Mouse (Mus musculus) olfactory bulb, adult 2 months (tissue): ENCODE measurements around the gene Unk. TPM values are rescaled to one million over a fixed set of nuclear protein-coding genes. Genes with fewer than 3 reads are reported as not detected.

Source experiments
- H3K27ac ChIP-seq: fragments of 200-500 bp; 2 replicates; pipeline ENCODE4 v1.5.1; 2012; ENCODE audit warnings: low read depth, low read length; ENCODE audit not compliant: insufficient read depth
- H3K4me1 ChIP-seq: fragments of 200-500 bp; 2 replicates; pipeline ENCODE4 v1.6.1; 2012; ENCODE audit warnings: low read length; ENCODE audit not compliant: control insufficient read depth, insufficient read depth
- H3K4me3 ChIP-seq: fragments of 200-500 bp; 2 replicates; pipeline ENCODE4 v1.5.1; 2012; ENCODE audit warnings: mild to moderate bottlenecking, low read depth, low read length, moderate library complexity; ENCODE audit not compliant: insufficient read depth
- CTCF ChIP-seq: fragments of 200-500 bp; IDR thresholded peaks from 2 replicates; pipeline ENCODE4 v1.5.1; 2012; ENCODE audit warnings: low read depth, mild to moderate bottlenecking, low read length, moderate library complexity; ENCODE audit not compliant: insufficient read depth
- POLR2A ChIP-seq: fragments of 200-500 bp; IDR thresholded peaks from 2 replicates; pipeline ENCODE4 v1.6.1; 2012; ENCODE audit warnings: mild to moderate bottlenecking, low read depth, low read length, moderate library complexity; ENCODE audit not compliant: insufficient read depth
- WGBS: fragments of 180-500 bp; shearing (Covaris S2); methylation state at CpG from one replicate; pipeline ENCODE4 v1.1.7; 2018; 5-methylcytosine and 5-hydroxymethylcytosine counted together
- polyA plus RNA-seq: library from polyadenylated mRNA; stranded (reverse); fragments of >200 nt; gene quantifications from 2 replicates; pipeline ENCODE4 v1.2.4, GENCODE M21; 2012; ENCODE audit warnings: low replicate concordance; ENCODE audit not compliant: missing spikeins, insufficient read depth, insufficient read length

Gene Unk
- polyA plus RNA-seq, 1 experiment: not detected

DNA sequence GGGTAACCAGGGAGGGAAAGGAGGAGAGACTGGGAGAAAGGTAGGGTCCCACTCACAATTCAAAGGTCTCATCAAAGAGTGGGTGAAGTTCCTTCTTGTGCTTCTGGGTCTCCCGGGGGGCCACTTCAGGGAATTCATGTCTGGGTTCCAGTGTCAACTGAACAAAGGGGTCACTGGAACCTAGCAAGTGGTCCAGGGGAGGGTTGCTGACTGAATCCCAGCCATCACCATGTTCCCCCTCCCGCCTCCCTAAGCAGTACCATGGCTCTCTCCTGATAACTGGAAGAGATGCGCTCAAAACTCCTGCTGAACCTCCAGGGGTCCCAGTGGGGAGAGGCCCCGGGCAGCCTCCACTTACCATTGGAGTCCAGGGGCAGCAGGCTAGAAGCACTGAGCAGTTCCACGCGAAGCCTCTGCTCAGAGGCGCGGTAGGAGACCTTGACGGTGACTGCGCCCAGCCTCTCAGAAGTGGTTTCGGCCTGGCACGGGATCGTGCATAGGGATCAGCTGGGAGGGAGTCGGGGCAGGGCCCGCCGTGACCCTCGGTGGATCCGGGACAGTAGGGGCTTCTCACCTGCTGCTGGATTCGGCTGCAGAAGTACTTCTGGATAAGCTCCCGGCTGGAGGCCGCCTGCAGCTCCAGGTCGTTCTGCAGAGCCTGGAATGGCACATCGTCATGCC is 34.2 kb downstream of the Unk start:
- H3K4me1 ChIP-seq: peaks cover 5% of the 10 kb centered on the region
- H3K27ac ChIP-seq: no peak overlapping the region
- no peak overlapping the region for H3K4me3 ChIP-seq
- 77% methylated on average over 23 of the region's 23 CpGs for WGBS
- TF ChIP-seq POLR2A (no peak), CTCF (no peak)

DNA sequence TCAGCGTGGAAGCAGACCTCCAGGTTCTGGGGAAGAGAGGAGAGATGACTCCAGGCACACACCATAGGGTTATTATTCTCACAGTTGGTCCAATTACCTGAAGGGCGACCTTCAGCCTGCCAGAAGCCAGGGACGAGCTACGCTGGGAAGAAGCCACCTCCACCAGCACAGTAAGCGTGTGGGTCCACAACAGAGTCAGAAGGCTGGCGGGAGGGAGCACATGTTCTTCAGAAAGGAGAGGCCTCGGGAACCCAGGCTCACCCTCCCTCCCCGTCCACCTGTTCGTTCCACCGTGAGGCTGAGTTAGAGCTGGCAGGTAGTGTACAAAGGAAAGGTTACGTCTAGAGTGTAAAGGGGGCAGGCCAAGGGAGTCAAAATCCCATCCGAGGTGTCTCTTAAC is 35.2 kb downstream of the Unk start:
- H3K27ac ChIP-seq: no peak overlapping the region
- H3K4me3 ChIP-seq: no peak overlapping the region
- 88% methylated on average over 12 of the region's 12 CpGs for WGBS
- TF ChIP-seq POLR2A (no peak), CTCF (no peak)
- peaks cover 7% of the 10 kb centered on the region for H3K4me1 ChIP-seq

DNA sequence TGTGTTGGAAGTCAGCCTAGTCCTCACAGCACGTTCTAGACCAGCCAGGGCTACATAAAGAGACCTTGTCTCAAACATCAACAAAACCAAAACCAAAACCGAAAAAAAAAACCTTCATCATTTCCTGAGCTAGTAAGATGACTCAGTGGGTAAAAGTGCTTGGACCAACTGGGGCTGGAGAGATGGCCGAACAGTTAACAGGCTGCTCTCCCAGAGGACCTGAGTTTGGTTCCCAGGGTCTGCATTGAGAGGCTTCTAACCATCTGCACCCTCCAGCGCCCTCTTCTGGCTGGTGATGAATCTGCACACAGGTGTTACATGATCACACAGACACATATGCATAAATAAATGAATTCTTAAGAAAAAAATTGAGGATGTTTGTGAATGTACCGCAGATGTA is 41.4 kb downstream of the Unk start:
- Histone ChIP-seq H3K4me3 (no peak overlapping the region), H3K27ac (no peak overlapping the region), H3K4me1 (peaks cover 15% of the 10 kb centered on the region)
- TF ChIP-seq CTCF (peak; percentile 29; the same call in 1 of the 2 replicates), POLR2A (no peak)
- 61% methylated on average over 5 of the region's 5 CpGs for WGBS

DNA sequence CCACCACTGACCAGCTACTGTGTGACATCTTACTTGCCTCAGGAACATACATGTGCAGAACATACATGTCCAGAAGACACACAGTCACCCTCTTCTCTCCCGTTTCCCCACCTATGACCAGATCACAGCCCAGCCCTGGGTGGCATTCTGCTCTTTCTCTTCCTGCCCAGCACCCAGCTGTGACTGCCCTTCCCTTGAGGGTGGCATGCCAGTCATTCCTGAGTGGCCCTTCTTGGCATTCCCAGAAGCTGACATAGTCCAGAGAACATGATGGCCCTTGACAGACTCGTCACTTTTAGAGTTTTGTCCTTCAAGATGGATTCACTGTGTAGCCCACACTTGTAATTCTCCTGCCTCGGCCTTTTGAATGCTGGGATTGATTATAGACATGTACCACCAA is 42.5 kb downstream of the Unk start:
- no peak for TF ChIP-seq CTCF
- TF ChIP-seq POLR2A: no peak
- no peak overlapping the region for H3K4me3 ChIP-seq
- no peak overlapping the region for H3K27ac ChIP-seq
- WGBS: 89% methylated on average over 3 of the region's 3 CpGs
- H3K4me1 ChIP-seq: peaks cover 26% of the 10 kb centered on the region

DNA sequence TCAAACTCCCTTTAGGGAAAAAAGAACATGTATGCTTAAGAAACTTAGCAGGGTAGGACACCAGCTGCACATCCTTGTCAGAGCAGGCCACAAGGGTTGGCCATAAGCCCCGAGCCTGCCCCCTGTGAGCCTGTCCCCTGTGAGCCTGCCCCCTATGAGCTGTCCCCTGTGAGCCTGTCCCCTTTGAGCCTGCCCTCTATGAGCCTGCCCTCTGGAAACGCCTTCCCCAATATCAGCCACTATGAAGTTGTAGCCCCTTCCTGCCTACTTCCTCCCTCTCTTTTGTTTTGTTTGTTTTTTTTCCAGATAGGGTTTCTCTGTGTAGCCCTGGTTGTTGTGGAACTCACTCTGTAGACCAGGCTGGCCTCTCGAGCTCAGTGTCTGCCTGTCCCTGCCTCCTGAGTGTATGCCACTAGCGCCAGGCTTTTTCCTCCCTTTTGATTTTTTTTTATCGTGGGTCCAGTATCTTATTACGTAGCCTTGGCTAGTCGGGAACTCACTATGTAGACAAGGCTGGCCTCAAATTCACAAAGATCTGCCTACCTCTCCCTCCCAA is 44.4 kb downstream of the Unk start:
- Histone ChIP-seq H3K4me1 (peaks cover 39% of the 10 kb centered on the region), H3K4me3 (no peak overlapping the region), H3K27ac (no peak overlapping the region)
- WGBS: 75% methylated on average over 7 of the region's 7 CpGs
- no peak for TF ChIP-seq POLR2A
- no peak for TF ChIP-seq CTCF

DNA sequence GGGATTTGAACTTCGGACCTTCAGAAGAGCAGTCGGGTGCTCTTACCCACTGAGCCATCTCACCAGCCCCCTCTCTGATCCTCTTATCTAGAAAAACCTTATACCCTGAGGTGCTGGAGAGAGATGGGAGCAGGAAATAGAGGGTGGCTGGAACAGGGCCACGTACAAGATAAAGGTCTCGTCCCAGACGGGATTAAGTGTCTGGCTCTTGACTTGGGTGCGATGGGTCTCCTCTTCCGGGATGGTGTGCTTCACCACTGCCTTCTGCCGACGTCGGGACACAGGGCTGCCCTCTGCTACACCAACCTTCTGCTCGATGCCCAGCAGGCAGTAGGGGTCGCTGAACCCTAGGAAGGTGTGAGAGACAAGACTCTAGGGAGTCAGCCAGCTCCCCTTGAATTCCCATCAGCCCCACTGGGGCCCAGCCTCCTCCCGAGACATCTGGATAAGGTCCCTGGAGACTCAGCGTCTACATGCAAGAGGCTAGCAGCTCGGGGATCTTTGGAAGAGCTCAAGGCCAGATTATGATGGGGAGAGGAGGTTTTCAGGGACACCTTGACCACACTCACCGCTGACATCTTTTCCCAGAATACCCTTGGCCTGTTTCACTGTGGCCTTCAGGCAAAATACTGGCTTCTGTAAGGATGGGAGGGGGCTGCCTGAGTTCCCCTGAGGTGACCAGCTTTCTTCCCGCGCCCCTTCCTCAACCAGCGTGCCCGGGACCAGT is 45.6 kb downstream of the Unk start:
- peaks cover 47% of the 10 kb centered on the region for H3K4me1 ChIP-seq
- no peak for TF ChIP-seq POLR2A
- TF ChIP-seq CTCF: no peak
- WGBS: 60% methylated on average over 20 of the region's 20 CpGs
- H3K4me3 ChIP-seq: no peak overlapping the region
- H3K27ac ChIP-seq: no peak overlapping the region

DNA sequence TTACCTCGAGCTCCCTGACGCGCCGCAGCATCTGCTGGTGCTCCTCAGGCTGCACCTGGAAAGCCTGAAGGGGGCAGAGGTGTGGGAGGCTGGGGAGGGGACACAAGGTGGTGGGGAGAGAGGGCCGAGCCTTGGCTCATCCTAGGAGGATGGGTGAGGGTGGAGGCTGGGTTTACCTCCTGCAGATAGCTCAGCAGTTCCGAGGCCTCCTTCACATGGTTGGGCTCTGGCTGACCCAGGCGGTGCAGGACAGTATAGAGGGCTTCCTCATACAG is 46.1 kb downstream of the Unk start:
- Histone ChIP-seq H3K27ac (no peak overlapping the region), H3K4me1 (peaks cover 51% of the 10 kb centered on the region), H3K4me3 (no peak overlapping the region)
- no peak for TF ChIP-seq CTCF
- no peak for TF ChIP-seq POLR2A
- 72% methylated on average over 7 of the region's 7 CpGs for WGBS

DNA sequence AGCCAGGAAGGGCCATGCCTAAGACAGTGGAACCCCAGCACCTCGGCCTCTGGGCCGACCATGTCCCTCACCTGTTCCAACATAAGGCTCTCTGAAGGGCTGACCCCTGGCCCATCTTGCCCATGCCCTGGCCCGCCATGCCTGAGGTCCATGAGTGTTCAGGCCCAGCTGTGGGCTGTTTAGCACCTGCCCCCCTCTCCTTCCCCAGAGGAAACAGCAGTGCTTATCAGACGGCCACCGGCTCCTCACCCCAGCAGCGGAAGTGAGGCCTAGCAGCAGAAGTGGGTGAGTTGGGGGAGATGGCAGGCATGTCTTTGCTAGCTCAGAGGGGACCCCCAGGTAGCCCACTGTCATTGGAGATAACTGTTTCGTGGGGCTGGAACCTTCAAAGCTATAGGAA is 46.7 kb downstream of the Unk start:
- Histone ChIP-seq H3K4me3 (no peak overlapping the region; the same call in 1 of the 2 replicates), H3K27ac (no peak overlapping the region), H3K4me1 (peaks cover 52% of the 10 kb centered on the region)
- WGBS: 92% methylated on average over 7 of the region's 7 CpGs
- no peak for TF ChIP-seq CTCF
- no peak for TF ChIP-seq POLR2A

DNA sequence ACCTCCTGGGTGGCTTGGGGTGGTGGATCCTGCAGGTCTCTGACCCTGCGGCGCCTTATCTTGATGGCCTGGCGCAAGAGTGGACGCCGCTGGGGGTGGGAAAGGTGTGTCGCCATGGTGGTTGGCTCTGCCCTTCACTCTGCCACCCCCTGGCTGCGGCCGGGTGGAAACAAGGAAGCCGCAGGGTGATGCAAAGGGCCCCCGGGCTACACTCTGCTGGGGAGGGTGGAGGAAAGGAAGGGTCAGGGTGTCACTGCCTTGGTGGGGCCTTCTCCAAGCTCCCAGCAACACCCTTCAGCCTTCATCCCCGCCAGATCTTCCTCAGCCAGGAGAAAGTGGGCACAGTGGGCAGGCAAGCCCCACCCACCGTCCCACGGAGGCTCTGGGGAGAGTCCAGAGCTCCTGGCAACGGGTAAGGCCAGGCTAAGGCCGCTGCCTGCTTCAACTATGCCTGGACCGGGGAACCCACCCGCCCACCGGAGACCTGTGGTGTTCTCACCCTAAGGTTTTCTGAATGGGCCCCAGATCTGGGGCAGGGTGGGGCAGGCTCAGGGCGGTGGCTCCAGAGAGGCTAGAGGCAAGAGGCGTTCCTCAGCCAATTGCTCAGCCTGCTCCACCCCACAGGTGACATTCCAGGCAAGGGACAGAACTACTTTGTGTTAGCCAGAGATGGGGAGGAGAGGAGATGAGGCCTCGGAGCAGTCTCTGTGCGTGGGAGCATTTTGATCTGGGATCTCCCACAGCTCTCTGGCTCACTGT is 47.5 kb downstream of the Unk start, which contains the start of gene Unc13d:
Unc13d (minus strand) TSS at position 516 of the 759 bp plus-strand sequence.
- no peak for TF ChIP-seq POLR2A
- H3K4me3 ChIP-seq: peak within 1 kb of the TSS; percentile 6; the same call in 1 of the 2 replicates
- H3K27ac ChIP-seq: peak within 1 kb of the TSS; percentile 68
- WGBS: 60% methylated on average over 22 of the region's 22 CpGs
- peaks cover 56% of the 10 kb centered on the region for H3K4me1 ChIP-seq
